Mouse (Mus musculus) forebrain, postnatal 0 days (tissue): Measurements from ENCODE around the gene Epn1. TPM values are rescaled to one million over a fixed set of nuclear protein-coding genes. Genes with fewer than 3 reads are reported as not detected.

Experiments
- ATAC-seq: fragments of 200-750 bp; cut with Nextera tagmentation; 2 replicates; pipeline ENCODE4 v1.8.0; 2017; ENCODE audit warnings: mild to moderate bottlenecking, moderate library complexity
- DNase-seq: peaks from one replicate; pipeline ENCODE4 v3.0.0-alpha.2; 2015
- H3K27ac ChIP-seq: fragments of 300-500 bp; sonication (generic); 2 replicates; pipeline ENCODE4 v1.5.1; 2014; ENCODE audit warnings: low read depth, mild to moderate bottlenecking, antibody characterized with exemption, low read length, moderate library complexity, mixed read lengths
- H3K27me3 ChIP-seq: fragments of 300-500 bp; sonication (generic); 2 replicates; pipeline ENCODE4 v1.6.1; 2014; ENCODE audit warnings: mild to moderate bottlenecking, low read length, mixed read lengths; ENCODE audit not compliant: insufficient read depth
- H3K36me3 ChIP-seq: fragments of 300-500 bp; sonication (generic); 2 replicates; pipeline ENCODE4 v1.6.1; 2014; ENCODE audit warnings: mild to moderate bottlenecking, moderate library complexity; ENCODE audit not compliant: insufficient read depth
- H3K4me1 ChIP-seq: fragments of 300-500 bp; sonication (generic); 2 replicates; pipeline ENCODE4 v1.6.1; 2014; ENCODE audit warnings: antibody characterized with exemption; ENCODE audit not compliant: insufficient read depth
- H3K4me2 ChIP-seq: fragments of 300-500 bp; sonication (generic); 2 replicates; pipeline ENCODE4 v1.6.1; 2014; ENCODE audit warnings: low read depth, mild to moderate bottlenecking, moderate library complexity
- H3K4me3 ChIP-seq: fragments of 300-500 bp; sonication (generic); 2 replicates; pipeline ENCODE4 v1.5.1; 2014; ENCODE audit warnings: low read depth, low read length, mixed read lengths
- H3K9ac ChIP-seq: fragments of 300-500 bp; sonication (generic); 2 replicates; pipeline ENCODE4 v1.6.1; 2014; ENCODE audit warnings: mild to moderate bottlenecking
- H3K9me3 ChIP-seq: fragments of 300-500 bp; sonication (generic); 2 replicates; pipeline ENCODE4 v1.6.1; 2016; ENCODE audit warnings: low read length
- CTCF ChIP-seq: sonication (generic); IDR thresholded peaks from 2 replicates; pipeline ENCODE4 v1.5.1; 2016; ENCODE audit warnings: antibody characterized with exemption, control low read depth, low read depth
- WGBS: fragments of 180-500 bp; shearing (Covaris S2); extraction: QIAGEN DNeasy Blood & Tissue Kit; methylation state at CpG from one replicate; pipeline ENCODE4 v1.1.7; 2014; 5-methylcytosine and 5-hydroxymethylcytosine counted together
- polyA plus RNA-seq: library from polyadenylated mRNA; unstranded; fragments of >200 nt; fragmentation: Nextera tagmentation; extraction: Ambion mirVana; gene quantifications from 2 replicates; pipeline ENCODE4 v1.2.1, GENCODE M21; 2015
- total RNA-seq: library from RNA; depleted of rRNA; stranded (reverse); fragments of >200 nt; gene quantifications from 2 replicates; pipeline ENCODE4 v1.2.3, GENCODE M21; 2014

Epn1 gene
- total and polyA plus RNA-seq, 2 experiments from 2014 or later: 127 to 347 TPM

DNA sequence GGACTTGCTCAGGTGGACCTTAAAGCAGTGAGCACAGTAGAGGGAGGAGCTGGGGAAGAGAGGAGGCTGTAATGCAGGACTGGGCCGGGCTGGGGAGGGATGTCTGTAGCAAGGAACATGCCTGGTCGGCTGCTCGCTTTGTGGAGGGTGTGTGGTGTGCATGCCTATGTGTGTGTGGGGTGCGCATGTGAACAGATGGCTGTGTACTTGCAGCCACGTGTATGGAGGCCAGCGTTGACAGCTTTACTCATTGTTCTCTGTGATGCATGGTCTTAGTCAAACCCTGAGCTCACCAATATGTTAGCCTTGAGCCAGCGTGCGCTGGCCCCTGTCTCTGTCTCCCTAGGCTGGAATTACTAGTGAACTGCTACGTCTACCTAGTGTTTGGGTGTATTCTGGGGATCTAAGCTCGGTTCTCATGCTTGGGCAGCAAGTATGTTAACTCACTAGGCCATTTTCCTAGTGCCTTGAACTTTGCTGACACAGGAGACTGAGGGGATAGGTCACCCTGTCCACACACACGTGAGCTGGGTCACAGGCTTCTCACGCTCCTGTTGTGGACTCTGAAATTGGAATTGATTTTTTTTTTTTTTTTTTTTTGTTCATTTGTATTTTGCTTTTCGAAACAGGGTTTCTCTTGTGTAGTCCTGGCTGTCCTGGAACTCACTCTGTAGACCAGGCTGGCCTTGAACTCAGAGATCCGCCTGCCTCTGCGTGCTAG, 11.1 kb downstream of the Epn1 start:
- DNase-seq (no peak), ATAC-seq (no peak)
- Histone ChIP-seq H3K36me3 (peaks cover 59% of the 10 kb centered on the region), H3K27me3 (no peaks in the 10 kb centered on the region), H3K9me3 (no peaks in the 10 kb centered on the region), H3K4me3 (no peak overlapping the region), H3K4me1 (no peaks in the 10 kb centered on the region), H3K4me2 (no peak overlapping the region), H3K27ac (no peak overlapping the region), H3K9ac (no peak overlapping the region)
- WGBS: 89% methylated on average over 15 of the region's 15 CpGs
- TF ChIP-seq CTCF: no peak

DNA sequence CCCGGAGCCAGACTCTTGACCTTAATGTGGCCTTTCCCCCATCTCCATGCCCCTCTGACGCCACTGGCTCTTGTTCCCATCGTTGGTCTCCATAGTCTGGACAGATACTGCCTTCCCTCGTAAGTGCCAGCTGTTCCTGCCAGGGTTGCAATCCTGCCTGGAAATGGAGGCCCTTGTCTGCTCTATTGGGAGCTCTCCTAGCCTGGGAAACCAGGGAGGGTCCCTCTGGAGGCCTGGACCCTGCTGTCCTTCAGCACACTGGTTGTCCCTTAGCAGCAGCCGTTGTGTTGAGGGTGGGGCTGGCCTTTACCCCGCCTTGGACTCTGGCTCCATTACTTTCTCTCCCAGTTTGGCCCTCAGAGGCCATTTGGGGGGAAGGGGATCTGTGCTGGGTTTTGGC, 12.3 kb downstream of the Epn1 start:
- Histone ChIP-seq H3K4me2 (no peak overlapping the region), H3K4me3 (no peak overlapping the region), H3K36me3 (peaks cover 67% of the 10 kb centered on the region), H3K9me3 (no peaks in the 10 kb centered on the region), H3K4me1 (no peaks in the 10 kb centered on the region), H3K27ac (no peak overlapping the region), H3K27me3 (no peaks in the 10 kb centered on the region), H3K9ac (no peak overlapping the region)
- no peak for TF ChIP-seq CTCF
- 90% methylated on average over 6 of the region's 6 CpGs for WGBS
- ATAC-seq (no peak), DNase-seq (no peak)

DNA sequence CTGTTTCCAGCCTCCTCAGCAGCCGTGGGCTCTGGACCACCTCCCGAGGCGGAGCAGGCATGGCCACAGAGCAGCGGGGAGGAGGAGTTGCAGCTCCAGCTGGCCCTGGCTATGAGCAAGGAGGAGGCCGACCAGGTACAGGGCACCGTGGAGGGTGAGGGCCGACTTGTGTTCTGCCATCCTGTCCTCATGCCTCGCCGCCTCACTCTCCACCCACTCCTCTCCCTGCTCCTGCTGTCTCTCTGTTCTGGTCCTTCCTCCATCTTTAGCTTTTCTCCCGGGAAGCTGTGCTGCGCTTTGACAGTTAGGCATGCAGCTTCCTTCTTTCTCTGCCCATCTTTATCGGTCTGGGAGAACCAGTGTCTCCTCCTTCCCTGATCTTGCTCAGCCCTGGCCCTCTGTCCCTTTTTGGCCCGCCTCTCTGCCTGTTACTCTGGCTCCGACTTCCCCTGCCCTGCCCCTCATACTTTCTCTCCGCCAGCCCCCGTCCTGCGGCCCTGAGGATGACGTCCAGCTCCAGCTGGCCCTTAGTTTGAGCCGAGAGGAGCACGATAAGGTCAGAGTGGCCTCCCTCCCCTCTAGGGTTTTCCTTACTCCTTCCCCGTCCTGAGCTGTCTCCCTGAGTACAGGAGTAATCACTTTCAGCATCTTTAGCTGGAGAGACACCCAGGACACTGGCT, 12.9 kb downstream of the Epn1 start:
- no peak overlapping the region for H3K9ac ChIP-seq
- TF ChIP-seq CTCF: no peak
- no peaks in the 10 kb centered on the region for H3K4me1 ChIP-seq
- DNase-seq (no peak), ATAC-seq (no peak)
- WGBS: 85% methylated on average over 21 of the region's 21 CpGs
- peaks cover 73% of the 10 kb centered on the region for H3K36me3 ChIP-seq
- no peak overlapping the region for H3K27ac ChIP-seq
- no peaks in the 10 kb centered on the region for H3K27me3 ChIP-seq
- H3K4me3 ChIP-seq: no peak overlapping the region
- H3K9me3 ChIP-seq: no peaks in the 10 kb centered on the region
- no peak overlapping the region for H3K4me2 ChIP-seq

DNA sequence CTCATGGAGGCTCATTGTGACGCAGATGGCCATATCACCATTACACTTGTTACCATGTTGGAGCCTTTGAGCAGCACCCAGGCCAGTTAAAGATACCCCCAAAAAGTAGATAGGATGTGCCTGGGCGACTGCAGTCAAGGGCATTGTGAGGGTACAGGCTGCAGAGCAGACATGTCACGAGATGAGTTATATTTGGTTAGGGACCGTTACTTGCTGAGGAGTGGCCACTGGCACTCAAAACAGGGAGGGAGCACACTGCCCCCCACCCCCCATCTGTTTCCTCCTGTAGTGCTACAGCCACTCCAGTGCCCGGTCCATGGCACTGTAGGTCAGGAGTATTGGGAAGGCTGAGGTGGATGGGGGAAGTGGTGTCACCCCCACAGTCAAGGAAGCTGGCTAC, 18.7 kb downstream of the Epn1 start:
- no peak overlapping the region for H3K4me3 ChIP-seq
- H3K27me3 ChIP-seq: no peaks in the 10 kb centered on the region
- peaks cover 51% of the 10 kb centered on the region for H3K36me3 ChIP-seq
- H3K9me3 ChIP-seq: no peaks in the 10 kb centered on the region
- H3K4me2 ChIP-seq: no peak overlapping the region
- H3K9ac ChIP-seq: no peak overlapping the region
- TF ChIP-seq CTCF: no peak
- no peak for DNase-seq
- WGBS: 95% methylated on average over 5 of the region's 5 CpGs
- no peak for ATAC-seq
- no peak overlapping the region for H3K27ac ChIP-seq
- H3K4me1 ChIP-seq: no peaks in the 10 kb centered on the region

DNA sequence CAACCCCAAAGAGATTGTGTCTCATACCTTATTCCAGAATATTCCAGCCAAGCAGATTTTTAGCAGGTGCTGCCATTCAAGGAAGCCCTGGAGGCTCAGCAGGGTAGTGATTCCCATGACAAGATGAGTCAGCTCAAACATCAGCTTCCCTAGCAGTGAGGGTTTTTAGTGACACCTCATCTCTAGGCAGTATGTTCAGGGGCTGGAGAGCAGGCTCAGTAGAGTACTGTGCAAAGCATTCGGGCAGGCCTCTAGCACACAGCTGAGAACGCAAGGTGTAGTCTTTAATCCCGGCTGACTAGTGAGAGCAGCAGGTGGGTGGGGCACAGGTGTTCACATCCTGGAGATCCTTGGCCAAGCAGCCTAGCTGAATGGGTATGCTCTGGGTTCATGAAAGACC, 19.8 kb downstream of the Epn1 start:
- Histone ChIP-seq H3K4me1 (no peaks in the 10 kb centered on the region), H3K36me3 (peaks cover 42% of the 10 kb centered on the region), H3K4me3 (no peak overlapping the region), H3K27me3 (no peaks in the 10 kb centered on the region), H3K27ac (no peak overlapping the region), H3K4me2 (no peak overlapping the region), H3K9me3 (no peaks in the 10 kb centered on the region), H3K9ac (no peak overlapping the region)
- TF ChIP-seq CTCF: no peak
- DNase-seq (no peak), ATAC-seq (peak; percentile 26; the same call in 1 of the 2 replicates)
- WGBS: 89% methylated on average over 3 of the region's 3 CpGs

DNA sequence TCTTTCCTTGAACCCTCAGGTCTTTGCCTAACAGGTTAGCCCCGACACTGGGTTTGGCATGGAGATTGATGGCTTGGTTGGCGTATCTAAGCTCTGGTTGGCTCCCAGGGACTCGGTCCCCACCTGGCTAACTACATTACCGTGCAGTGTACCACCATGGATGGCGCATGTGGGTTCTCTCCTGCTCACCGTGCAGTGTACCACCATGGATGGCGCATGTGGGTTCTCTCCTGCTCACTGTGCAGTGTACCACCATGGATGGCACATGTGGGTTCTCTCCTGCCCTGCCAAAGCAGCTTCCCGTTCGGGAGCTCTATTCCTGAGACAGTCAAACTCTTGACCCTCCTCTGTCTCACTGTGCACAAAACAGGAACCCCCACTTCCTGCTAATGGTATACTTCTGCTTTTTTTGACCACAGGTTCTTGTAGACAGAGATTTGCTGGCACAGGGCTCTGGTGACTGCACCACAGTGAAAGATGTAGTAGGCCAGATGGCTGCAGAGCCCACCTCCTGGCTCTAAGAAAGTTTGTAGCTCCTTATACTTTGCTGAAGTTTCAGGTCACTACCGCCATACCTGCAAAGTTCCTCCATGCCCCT, 21.1 kb downstream of the Epn1 start:
- Histone ChIP-seq H3K4me3 (no peak overlapping the region), H3K9ac (no peak overlapping the region), H3K27ac (no peak overlapping the region), H3K4me1 (no peaks in the 10 kb centered on the region), H3K9me3 (no peaks in the 10 kb centered on the region), H3K27me3 (no peaks in the 10 kb centered on the region), H3K36me3 (peaks cover 29% of the 10 kb centered on the region), H3K4me2 (no peak overlapping the region)
- no peak for ATAC-seq
- TF ChIP-seq CTCF: no peak
- DNase-seq: no peak
- 95% methylated on average over 10 of the region's 10 CpGs for WGBS

DNA sequence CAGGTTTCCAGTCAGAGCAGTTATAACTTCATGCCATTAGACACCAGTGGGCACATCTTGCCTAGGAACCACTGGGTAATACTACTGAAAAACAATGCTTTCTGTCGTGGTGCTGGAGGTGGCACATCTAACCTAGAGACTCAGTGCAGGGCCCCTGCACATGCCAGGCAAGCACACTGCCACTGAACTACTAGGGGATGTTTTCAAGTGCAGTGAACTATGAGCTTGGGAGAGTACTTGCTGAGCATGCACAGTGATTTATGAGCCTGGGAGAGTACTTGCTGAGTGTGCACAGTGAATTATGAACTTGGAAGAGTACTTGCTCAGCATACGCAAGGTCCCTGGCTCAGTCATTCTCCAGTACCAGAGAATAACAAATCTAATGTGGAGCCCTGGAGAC, 22.5 kb downstream of the Epn1 start:
- Histone ChIP-seq H3K27ac (no peak overlapping the region), H3K9ac (no peak overlapping the region), H3K4me3 (no peak overlapping the region), H3K9me3 (no peaks in the 10 kb centered on the region), H3K4me2 (no peak overlapping the region), H3K27me3 (no peaks in the 10 kb centered on the region), H3K4me1 (no peaks in the 10 kb centered on the region), H3K36me3 (peaks cover 16% of the 10 kb centered on the region)
- 89% methylated on average over 2 of the region's 2 CpGs for WGBS
- ATAC-seq: no peak
- no peak for TF ChIP-seq CTCF
- no peak for DNase-seq
